Mouse (Mus musculus): ENCODE results near the gene Dnhd1.

GRCm38 (mm10) chr7:105614400-105614799 is 36.2 kb upstream of the Dnhd1 start:
- TF ChIP-seq CTCF (IDR thresholded peaks at IDR 0.05; ENCODE audit: insufficient read depth, low read depth, low read length) (no peak), POLR2A (IDR thresholded peaks at IDR 0.05; ENCODE audit: insufficient read depth, low read depth, low read length) (no peak)
